Mouse (Mus musculus) cerebellum, postnatal 14 days (tissue): ENCODE data around the gene Zyg11b.

ENCODE experiments used
- DNase-seq, 2 experiments: peaks; one replicate each; pipeline ENCODE4 v3.0.0; 2021; ENCODE audit warnings: mixed read lengths in 2 of 2

Zyg11b gene

DNA sequence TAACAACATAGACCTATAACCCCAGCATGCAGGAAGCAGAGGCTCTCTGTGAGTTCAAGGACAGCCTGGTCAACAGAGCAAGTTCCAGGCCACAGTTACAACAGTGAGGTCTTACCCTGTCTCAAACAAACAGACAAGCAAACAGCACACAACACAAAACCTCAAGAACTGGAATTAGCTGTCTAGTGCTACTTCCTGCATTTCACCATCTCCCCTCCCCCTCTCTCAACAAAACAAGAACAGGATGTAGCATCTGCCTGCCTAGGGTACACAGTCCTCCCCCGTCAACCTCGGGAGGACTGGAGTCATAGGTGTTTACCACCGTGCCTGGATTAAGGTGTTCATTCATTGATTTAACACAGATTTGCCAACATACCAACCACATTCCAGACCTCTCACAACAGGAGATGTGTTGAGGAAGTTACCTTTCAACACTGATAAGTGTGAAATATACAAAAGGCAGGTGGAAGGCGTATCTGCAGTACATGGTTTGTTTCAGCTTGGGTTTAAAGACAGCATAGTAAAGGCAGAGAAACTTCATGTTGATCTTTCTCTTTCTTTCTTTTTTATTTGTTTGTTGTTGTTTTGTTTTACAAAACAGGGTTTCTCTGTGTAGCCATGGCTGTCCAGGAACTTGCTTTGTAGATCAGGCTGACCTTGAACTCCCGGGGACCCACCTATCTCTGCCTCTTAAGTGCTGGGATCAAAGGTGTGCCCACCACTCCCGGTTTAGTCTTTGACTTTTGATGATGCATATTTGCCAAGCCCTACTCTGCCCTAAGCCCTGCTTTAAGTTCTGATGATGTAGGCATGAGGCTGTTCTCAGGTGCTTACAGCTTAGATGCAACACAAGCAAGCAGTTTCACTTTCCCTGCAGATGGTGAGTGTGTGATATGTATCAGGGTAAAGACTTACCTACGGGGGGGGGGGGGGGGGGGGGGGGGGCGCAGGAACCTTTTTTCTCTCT is 18.0 kb upstream of the Zyg11b start:
- no peak for DNase-seq

DNA sequence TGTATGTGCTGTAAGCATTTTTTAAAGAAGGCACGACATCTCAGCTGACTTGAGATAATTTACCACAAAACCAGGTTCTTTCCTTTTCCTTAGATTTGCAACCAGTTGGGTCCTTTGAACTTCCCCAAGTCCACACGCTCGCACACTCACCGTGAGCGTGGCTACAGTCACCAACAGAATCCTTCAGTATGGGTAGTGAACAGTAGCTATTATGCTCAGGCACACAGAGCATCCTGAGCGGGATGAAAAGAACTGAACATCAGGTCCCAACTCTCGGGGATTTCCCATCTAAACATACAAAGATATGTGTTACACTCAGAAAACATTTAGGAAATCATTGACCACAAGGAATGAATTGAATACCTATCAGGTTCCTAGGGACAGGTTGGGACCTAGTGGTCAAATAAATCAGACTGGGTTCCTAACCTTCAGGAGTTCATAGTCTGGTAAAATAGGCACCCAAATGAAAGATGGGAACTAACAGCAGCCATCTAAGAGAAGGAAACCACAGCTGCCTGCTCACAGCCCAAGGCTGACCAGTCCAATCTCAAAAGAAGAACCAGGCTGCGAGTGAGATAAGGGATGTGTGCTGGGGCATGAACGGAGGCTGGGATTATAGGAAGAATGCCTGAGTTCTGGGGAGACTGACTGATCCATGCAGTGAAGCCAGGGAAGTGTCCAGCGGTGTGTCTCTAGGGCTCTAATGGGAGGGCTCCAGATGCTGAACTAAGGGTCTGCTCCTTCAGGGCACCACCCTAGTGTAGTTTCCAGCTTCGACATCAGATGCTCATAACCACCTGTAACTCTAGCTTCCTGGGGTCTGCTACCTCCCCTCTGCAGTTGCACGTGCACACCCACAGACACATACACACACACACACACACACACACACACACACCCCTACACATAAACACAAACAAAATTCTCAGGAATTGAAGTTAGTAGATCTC is 17.0 kb upstream of the Zyg11b start:
- DNase-seq: no peak

DNA sequence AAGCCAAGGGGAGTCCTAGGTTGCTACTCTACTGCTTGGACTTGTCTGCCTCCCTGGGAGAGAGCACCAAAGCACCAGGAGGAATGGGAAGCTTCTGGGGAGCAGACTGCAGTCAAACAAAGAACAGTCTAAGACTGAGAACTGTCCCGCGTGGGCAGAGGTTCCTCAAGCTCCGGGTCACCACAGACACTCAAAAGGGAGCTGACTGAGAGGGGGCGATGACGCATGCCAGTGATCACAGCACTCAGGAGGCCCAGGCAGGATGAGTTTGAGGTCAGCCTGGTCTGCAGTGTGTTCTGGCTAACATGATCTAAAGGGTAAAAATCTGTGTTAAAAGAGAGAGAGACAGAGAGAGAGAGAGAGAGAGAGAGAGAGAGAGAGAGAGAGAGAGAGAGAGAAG is 13.1 kb upstream of the Zyg11b start:
- no peak for DNase-seq

DNA sequence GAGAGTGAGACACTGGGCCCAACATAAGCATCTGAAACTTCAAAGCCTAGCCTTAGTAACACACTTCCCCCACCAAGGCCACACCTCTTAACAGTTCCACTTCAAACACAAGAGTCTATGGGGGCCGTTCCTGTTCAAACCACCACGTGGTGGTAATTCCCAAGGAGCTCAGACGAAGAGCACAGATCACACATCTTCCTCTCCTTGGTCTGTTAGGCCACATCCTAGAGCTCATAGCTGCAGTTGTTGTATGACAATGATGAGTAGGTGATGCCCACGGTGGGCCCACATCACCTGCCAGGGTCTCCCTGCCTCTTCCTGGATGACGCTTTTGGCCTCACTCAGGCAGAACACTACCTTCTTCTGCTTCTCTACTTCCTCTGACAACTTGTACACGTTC is 9.8 kb upstream of the Zyg11b start:
- DNase-seq: no peak

DNA sequence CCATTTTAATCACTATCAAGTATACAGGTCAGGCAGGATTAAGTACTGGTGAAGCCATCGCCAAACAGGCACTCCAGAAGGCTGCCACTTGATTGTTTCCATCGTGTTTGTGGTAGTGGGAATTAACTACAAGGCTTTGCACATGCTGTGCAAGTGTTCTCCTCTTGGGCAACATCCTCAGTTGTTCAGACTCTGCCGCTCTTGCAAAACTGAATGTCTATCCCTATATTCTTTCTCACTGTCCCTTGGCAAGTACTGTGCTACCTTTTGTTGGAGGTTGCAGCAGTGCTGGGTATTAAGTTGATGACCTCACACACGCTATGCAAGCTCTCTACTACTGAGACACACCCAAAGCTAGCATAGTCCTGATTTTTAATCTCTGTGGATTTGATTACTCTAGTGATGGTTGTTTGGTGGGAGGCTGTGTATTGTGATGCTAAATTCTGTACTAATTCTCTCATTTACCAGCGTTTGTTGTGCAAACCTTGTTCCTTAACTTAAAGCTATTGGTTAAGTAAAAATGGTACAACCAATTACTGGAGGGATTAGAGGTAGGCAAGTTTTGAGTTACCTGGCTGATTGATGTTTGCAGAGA is 1.5 kb upstream of the Zyg11b start:
- no peak for DNase-seq

DNA sequence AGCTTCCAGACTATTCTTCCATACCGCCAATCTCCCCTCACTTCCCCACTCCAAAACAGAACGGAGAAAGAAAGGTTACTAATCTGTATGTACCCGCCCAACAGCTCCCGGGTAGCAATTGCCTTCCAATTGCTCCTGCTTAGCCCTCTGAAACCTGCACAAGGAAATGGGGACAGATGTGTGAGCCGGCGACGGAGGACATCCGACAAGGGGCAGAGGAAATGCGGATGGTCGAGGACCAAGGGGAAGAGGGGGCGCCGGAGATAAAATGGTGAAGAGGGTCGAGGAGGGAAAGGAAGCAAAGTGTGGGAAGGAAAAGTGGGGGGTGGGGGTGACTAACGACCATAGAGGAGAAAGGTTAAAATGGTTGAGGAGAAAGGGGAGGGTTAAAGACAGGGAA is 630 bp downstream of the Zyg11b start:
- DNase-seq: no peak

DNA sequence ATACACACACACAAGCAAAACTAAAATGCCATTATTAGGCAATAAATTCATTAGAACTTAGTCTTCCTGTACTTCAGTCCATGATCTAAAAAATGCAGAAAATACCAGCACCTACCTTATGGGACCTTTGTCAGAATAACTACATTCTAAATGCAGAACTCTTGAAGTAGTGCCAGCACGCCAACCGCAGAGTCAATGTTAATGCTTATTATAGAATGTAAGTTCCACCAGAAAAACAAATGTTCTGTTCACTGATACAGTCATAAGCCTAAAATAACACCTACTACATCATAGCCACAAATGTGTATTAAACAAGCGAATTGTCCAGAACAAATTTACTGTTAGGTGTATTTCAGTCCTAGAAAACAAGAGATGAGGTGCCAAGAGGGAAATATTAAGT is 23.9 kb downstream of the Zyg11b start:
- no peak for DNase-seq

DNA sequence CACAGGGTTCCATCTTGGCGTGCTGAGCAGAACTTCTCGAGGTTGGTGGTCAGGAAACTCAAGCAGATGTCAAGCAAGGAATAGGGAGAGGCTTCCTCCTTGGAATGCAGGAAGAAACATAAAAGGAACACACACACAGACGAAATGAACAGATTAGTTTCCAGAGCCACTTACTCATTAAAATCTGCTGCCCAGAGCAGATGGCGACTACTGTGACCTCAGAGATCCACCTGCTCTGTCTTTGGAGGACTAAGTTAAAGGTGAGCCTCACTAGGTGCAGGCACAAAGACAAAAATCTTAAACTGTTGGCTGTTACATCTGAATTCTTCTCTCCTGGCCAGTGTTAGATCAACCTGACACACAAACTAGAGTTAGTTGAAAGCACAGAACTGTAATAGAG is 28.6 kb downstream of the Zyg11b start:
- DNase-seq: peak in 1 of 2 experiments; percentile 24

DNA sequence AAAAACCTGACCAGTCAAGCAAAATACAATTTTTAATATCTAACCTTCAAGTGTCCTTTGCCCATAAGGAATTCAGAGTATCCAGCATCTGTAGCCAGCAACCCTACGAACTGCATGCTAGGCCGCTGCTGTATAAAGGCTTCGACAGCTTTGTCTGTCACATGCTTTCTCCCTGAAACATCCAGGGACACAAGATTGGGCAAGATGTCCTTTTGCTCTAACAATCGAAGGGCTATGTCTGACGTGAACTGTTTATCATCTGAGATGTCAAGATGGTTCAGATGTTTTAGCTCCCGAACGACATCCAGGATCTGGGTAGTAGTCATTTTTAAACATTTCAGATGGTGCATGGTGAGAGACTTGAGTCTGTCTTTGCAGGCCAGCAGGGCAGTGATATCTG is 35.1 kb downstream of the Zyg11b start:
- DNase-seq: no peak

DNA sequence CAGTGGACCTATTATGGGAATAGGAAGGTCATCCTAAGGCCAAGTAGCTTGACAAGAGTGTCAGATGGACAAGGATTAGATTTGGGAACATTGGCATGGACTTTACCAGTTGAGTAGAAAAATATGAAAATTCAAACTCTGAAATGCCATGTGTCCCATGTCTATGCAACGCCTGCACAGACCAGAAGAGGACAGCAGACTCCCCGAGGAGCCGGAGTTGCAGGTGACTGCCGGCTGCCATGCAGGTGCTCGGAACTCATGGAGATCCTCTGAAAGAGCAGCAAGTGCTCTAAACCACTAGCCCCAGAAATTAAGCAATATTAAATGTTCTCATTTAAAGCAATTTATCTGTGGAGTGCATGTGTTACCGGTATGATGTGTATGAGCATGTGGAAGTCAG is 47.6 kb downstream of the Zyg11b start:
- no peak for DNase-seq

DNA sequence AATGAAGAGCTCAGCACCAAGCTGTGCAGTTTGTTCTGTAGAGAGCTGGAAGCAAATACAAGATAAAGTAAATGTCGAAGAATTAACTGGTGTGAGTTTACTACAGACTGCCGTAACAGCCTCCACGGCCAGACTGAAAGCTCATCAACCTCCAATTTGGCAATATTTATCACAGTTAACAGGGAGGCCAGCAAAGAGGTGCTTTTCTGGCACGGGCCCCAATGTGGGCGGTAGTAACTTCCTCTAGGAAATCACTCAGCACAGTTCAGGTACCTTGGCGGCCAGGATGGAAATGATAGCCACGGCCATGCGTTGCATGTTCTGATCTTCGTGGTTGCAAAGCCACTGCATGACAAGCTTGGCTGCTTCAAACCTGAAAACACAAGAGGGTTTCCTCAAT is 50.4 kb downstream of the Zyg11b start:
- no peak for DNase-seq

DNA sequence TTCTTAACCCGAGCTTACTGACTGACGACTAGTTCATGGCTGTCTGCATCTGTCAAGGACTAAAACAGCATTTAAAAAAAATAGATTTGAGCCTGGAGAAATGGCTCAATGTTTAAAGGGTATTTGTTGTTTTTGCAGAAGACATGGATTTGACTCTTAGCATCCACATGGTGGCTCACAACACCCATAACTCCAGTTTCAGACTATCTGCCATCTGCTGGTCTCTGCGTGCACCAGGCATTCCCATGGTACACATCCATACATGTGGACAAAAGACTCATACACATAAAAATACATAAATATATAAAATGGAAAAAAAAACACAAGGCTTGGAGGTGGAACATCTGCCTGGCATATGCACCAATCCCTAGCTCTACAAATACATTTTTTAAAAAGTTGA is 51.6 kb downstream of the Zyg11b start:
- DNase-seq: no peak

DNA sequence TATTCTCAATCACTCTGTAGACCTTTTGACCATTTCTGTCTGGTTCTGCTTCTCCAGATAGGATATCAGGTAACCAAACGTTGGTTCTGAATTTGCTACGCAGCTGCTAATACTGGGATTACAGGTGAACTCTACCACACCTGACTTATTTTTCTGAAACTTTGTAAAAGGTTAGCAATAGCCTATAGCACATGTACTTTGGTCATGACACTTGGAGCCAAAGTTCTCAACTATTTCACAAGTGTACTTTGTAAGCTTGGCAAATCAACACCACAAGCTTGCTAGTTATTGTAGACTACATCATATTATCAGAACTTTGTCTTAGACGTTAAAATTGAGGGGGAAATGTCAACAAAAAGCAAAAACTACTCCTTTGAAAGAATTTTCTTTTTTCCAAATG is 67.2 kb downstream of the Zyg11b start:
- no peak for DNase-seq

DNA sequence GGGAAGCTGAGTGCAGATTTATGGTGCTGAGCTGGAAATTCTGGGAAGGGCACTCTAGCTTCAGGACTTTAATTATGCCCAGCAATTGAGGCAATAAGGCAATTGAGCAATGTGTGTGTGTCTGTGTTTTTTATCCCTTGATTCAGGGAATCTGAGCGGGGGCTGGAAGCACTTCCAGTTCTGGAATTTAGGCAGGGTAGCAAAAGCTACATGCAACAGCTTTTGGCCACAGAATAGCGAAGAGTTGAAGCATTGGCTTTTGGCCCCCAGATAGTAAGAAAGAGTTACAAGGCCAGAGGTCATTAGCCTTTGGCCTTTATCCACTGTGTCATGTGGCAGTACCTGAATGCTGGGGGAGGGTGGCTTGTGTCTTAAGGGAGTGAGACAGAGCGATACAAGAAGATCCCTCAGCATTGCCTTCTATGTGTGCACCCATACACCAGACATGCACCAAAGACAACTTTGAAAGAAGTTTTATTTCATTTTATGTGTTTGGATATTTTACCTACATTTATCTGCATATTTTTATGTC is 75.5 kb downstream of the Zyg11b start:
- DNase-seq: no peak

DNA sequence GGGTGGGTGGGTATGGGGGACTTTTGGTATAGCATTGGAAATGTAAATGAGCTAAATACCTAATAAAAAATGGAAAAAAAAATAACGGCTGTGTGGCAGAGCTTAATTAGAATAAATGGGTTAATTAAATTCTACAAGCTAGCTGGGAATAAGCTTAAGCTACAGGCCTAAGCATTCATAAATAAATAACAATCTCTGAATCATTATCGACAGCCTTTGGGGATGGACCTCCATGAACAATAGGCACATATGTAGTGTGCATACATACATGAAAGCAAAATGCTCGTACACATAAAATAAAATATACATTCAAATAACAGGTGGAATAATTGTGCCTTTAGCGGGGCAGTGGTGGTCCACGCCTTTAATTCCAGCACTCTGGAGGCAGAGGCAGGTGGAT is 78.4 kb downstream of the Zyg11b start:
- no peak for DNase-seq

DNA sequence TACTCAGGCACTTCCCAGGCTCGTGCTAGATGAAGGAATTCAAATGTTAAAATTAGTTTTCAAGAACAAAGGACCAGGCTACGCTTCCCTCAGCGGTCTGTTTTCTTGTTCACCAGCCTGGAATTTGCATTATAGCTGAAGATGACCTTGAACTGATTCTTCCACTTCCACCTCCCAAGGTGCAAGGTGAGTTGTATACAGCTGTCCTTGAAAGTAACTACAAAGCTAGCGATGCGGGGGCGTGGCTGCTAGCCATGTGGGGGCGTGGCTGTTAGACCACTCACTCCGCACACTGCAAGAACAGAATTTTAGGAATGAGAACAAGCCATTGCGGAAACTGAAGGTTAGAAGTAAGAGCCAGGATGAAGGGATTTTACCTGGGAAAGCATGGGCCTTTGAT is 81.9 kb downstream of the Zyg11b start:
- DNase-seq: no peak

DNA sequence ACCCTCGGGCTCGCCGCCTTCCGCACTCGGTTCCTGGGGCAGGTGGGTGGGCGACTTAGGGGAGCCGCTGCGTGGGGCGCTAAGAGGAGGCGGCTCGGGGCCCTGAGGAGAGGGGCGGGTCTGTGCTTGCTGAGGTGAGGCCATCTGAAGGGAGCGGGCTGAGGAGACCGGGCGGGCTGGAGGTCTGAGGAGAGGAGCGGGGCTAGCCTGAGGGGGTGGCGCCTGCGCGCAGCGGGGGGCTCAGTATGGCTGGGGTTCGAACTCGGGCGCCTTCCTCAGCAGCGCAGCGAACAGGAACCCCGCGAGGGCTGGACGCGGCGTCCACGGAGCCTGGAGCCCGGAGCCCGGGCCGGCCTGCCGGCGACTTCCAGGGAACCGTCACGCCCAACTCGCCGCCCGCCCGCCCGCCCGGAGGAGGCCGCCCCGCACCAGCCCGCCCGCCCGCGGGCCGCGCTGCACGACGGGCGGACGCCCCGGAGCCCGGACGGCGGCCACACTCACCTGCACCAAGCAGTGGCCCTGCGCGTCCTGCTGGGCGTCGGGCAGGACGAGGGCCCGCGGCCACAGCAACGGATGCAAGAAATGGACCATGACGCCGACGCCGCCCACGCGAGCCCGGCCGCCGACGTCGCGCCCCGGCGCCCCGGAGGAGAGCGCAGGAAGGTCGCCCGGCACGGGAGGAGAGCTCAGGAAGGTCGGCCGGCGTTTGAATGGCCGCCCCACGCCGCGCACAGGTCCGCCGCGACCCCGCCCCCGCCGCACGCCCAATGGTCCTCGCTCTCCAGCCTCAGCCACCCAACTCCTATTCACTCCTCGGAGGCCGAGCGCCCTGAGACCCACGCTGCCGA is 83.3 kb downstream of the Zyg11b start, which contains the start of gene Zyg11a:
Gene Zyg11a (minus strand): TSS at position 717 of the 848 bp plus-strand sequence.
- peak in 1 of 2 experiments; percentile 14 for DNase-seq

DNA sequence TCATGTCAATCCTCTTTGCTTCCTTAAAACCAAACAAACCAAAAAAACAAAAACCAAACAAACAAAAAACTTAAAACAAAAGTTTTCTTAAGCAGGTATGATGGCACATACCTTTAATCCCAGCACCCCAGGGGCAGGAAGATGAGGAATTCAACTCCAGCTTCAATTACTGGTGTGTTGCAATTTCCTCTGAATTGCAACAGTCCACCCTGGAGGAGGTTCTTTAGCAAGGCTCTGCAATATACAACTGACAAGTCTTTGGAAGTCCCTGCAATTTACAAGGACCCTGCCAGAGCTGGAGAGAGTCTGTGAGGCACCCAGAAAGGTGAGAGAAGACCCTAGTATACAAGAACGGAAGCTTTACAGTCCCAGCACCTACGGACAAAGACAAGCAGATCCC is 87.9 kb downstream of the Zyg11b start:
- DNase-seq: no peak

DNA sequence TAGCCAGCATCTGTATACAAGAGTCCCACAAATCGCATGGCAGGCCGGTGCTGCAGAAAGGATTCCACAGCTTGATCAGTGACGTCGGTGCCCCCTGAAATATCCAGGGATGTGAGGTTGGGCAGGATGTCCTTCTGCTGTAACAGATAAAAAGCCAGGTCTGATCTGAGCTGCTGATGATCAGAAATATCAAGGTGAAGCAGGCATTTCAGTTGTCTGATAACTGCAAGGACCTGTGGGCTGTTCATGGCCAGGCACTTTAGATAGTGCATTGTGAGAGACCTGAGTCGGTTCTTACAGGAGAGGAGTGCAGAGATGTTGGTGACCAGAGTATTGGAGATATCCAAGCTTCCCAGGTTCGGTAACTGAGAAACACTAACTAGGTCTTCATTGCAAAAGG is 96.3 kb downstream of the Zyg11b start:
- DNase-seq: no peak

DNA sequence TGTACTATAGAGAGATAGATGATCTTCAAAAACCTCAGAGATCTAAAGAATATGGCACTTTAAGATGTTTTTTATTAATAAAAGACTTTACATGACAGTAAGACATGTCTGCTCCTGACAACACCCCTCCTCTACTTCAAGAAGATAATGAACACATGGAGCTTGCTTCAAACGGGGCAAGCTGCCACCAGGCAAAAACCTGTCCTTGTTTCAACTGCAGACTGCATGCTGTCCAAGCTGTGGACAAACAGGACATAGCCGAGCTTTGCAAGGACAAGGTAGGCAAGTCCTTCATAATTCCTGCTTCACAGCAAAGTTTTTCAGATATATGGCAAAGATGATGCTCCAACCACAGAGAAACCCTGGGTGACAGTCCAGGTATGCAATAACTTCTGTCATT is 101.7 kb downstream of the Zyg11b start:
- DNase-seq: peak; percentile 59 to 63

DNA sequence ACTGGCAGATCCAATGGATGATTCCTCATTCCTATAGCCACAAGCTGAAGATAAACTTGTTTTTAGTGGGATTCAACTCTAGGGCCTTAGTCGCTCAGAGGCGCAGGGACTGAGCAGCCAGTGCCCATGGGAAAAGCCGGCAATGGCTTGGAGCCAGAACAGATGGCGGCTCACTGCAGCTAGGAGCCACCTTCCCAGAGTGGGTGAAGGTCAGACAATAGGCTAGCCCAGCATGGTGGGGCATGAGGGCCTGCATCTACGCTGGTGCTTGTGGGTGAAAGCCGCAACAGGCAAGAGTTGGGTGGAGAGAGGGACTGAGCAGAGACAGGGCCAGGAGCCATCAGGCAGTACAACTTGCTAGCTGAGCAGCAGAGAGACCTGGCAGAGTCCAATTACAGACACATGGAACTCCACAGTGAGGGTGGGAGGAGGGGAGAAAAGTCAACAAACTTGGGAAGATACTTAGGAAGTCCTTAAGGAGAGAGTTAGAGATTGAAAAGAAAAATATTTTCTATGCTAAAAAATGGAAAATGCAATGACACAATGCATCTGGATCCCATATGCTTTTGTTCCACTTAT is 104.5 kb downstream of the Zyg11b start:
- DNase-seq: peak; percentile 77 to 79
